Mouse (Mus musculus) olfactory bulb, adult 2 months (tissue): ENCODE measurements around the gene Slc13a3.

Source experiments
- CTCF ChIP-seq: fragments of 200-500 bp; IDR thresholded peaks from 2 replicates; pipeline ENCODE4 v1.5.1; 2012; ENCODE audit warnings: low read depth, mild to moderate bottlenecking, low read length, moderate library complexity; ENCODE audit not compliant: insufficient read depth
- POLR2A ChIP-seq: fragments of 200-500 bp; IDR thresholded peaks from 2 replicates; pipeline ENCODE4 v1.6.1; 2012; ENCODE audit warnings: mild to moderate bottlenecking, low read depth, low read length, moderate library complexity; ENCODE audit not compliant: insufficient read depth

GRCm38 (mm10) chr2:165405351-165405750 is 67.7 kb downstream of the Slc13a3 start:
- no peak for TF ChIP-seq CTCF
- no peak for TF ChIP-seq POLR2A
